Mouse (Mus musculus): ENCODE data around the gene Wdr19.

GRCm38 (mm10) chr5:65175918-65176484 lies 23.5 kb upstream of the Wdr19 start:
- TF ChIP-seq CTCF (IDR thresholded peaks at IDR 0.05; ENCODE audit: low read depth) (no peak), EP300 (IDR thresholded peaks at IDR 0.05; ENCODE audit: low read depth) (no peak)
